Mouse (Mus musculus): ENCODE data around the gene Runx1.

GRCm38 (mm10) chr16:92823381-92823862, 2.5 kb downstream of the Runx1 start:
- TF ChIP-seq CTCF (IDR thresholded peaks at IDR 0.05; ENCODE audit: low read depth) (no peak), EP300 (IDR thresholded peaks at IDR 0.05; ENCODE audit: low read depth) (no peak)

Measured in liver, embryonic 14.5 days (tissue).